Mouse (Mus musculus): ENCODE data around the gene Thrsp.
"Not testable (repeated sequence)": the region's sequence is repeated elsewhere in the genome, so short reads cannot be mapped to it uniquely, and the experiment has no call there.

DNA sequence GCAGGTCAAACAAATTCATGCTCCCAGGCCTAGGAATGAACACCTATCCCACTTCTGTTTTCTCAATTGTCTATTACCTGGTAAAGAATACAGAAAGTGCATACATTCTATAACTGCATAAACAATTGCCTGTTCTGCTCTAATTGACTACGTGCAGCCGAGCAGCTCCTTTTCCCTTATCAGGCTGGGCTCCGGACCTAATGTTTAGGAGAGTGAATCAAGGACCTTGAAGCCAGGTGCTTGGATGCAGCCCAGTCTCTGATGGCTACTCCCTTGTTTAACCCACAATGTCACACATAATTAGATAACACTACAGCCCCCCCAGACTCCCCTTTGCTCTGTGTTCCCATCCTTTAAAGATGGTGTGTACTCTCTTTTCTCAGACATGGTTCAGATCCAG, 16.0 kb upstream of the Thrsp start:
- not testable (repeated sequence) for TF ChIP-seq CTCF (conservative IDR thresholded peaks at IDR 0.05; ENCODE audit: low read length); POU5F1 (IDR thresholded peaks at IDR 0.05; ENCODE audit: borderline replicate concordance, low read length); NANOG (IDR thresholded peaks at IDR 0.05; ENCODE audit: borderline replicate concordance, low read length)

All from E14TG2a.4 (cell line).